In the genomic region with DNA sequence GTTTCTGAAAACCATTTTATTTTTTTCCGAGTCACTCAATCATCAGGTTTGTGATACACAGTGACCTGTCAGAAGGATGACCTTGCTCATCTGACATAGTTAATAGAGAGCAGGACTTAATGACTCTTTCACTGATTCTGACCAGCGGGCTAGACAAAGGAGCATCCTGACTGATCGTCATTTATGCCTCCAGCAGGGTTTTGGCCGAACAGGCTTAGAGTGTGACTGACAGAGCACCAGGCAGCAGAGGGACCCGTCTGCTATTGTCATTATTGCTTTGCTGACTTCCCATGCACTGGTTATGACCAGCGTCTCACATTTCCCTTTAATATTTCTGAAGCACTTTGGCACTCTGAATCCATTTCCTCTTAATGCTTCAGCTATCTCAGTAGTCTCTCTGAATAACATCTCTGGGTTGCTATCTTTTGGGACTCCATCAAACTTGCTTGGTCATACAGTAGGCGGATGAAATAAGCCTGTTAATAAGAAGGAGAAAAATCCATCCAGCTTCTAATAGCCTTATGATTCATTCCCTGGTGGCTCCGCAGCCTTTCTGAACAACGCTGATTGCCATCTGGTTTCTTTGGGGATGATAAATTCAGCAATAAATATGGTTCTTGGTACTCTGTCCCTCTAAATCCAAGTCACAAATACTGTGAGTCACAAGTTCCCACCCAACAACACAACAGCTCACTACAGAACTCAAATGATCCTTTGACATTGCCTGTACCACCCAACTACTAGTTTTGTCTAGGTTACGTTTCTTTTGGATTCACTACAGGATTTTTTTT, we compare ENCODE assay signal across 10 mouse cellular contexts.
DNase-seq lines count a peak whose midpoint lies in the region; ATAC-seq and TF ChIP-seq lines count a peak whose summit lies in the region.
"Had no signal": no experiment of that assay in that cellular context is flagged by ENCODE, and none has a peak within 500 bp of the region (broad histone marks: within the 10 kb centered on the region; RNA-seq: fewer than 3 reads in every experiment).

No protein-coding gene starts in this region.

- peak; percentile 49; the same call in 1 of the 2 replicates for ATAC-seq in hindbrain, embryonic 11.5 days (ENCODE audit: low FRiP score)
- ATAC-seq in limb, embryonic 11.5 days (ENCODE audit: insufficient number of reproducible peaks, low FRiP score, low TSS enrichment, low read depth) = no peak
- ATAC-seq in erythroblast, adult 5-6 weeks (replicated peaks; ENCODE audit: low FRiP score, poor library complexity, severe bottlenecking) = no peak

- H3K4me1 ChIP-seq in hindbrain, embryonic 11.5 days (replicated peaks; ENCODE audit: control insufficient read depth, insufficient read depth, low read length) = no peaks in the 10 kb centered on the region
- peaks cover 21% of the 10 kb centered on the region for H3K4me1 ChIP-seq in limb, embryonic 11.5 days (ENCODE audit: control insufficient read depth, insufficient read depth, low read length)
- H3K4me1 ChIP-seq in lung, adult 2 months (ENCODE audit: control insufficient read depth, insufficient read depth, low read length) = no peaks in the 10 kb centered on the region

- peak overlapping the region; percentile 19; the same call in 1 of the 2 replicates for H3K27ac ChIP-seq in hindbrain, embryonic 11.5 days (ENCODE audit: low read depth, low read length)
- 0 out of 2 replicates have a peak overlapping the region, but pooled peaks have one; percentile 43 for H3K27ac ChIP-seq in limb, embryonic 11.5 days (replicated peaks; ENCODE audit: low read depth, low read length)

- no peaks in the 10 kb centered on the region for H3K27me3 ChIP-seq in hindbrain, embryonic 11.5 days (ENCODE audit: control insufficient read depth, insufficient read depth, low read length)
- H3K27me3 ChIP-seq in limb, embryonic 11.5 days (ENCODE audit: control insufficient read depth, insufficient read depth, low read length) = no peaks in the 10 kb centered on the region
- H3K27me3 ChIP-seq: CH12.LX had no signal

- WGBS in hindbrain, embryonic 11.5 days = 52% methylated on average over 10 of the region's 10 CpGs
- WGBS in limb, embryonic 11.5 days = 56% methylated on average over 10 of the region's 10 CpGs
- WGBS in lung, adult 2 months = 57% methylated on average over 10 of the region's 10 CpGs

- no peaks in the 10 kb centered on the region for H3K36me3 ChIP-seq in hindbrain, embryonic 11.5 days (ENCODE audit: control insufficient read depth, insufficient read depth, low read length)
- H3K36me3 ChIP-seq in limb, embryonic 11.5 days (ENCODE audit: control insufficient read depth, insufficient read depth, low read length) = no peaks in the 10 kb centered on the region

- no peak for TF ChIP-seq CTCF in brain, embryonic 14.5 days (IDR thresholded peaks at IDR 0.05; ENCODE audit: borderline replicate concordance, extremely low read depth, insufficient read depth, insufficient read length)
- no peak for TF ChIP-seq CTCF in lung, adult 2 months (IDR thresholded peaks at IDR 0.05; ENCODE audit: insufficient read depth, low read length)

- peak; percentile 8 to 24 for DNase-seq in heart, postnatal 10 days
- no peak for DNase-seq in heart, postnatal 25 days (ENCODE audit: low spot score)
- peak; percentile 42 for DNase-seq in brain, embryonic 14.5 days (ENCODE audit: low read depth)
- peak; percentile 26 for DNase-seq in hindbrain, embryonic 11.5 days (ENCODE audit: low spot score)
- peak; percentile 34 for DNase-seq in limb, embryonic 11.5 days (ENCODE audit: low spot score)
- DNase-seq in lung, adult 2 months = no peak
- no peak for DNase-seq in adrenal gland, postnatal 36 days
- DNase-seq: thymus, postnatal 25 days had no signal

- intact Hi-C loops in heart, postnatal 10 days (cut with DNase I) = no loop called here
- intact Hi-C loops in heart, postnatal 25 days (cut with DNase I) = no loop called here

- no peak for TF ChIP-seq POLR2A in brain, embryonic 14.5 days (IDR thresholded peaks at IDR 0.05; ENCODE audit: borderline replicate concordance, extremely low read depth, insufficient read depth, insufficient read length, poor library complexity, severe bottlenecking)
- TF ChIP-seq POLR2A in lung, adult 2 months (IDR thresholded peaks at IDR 0.05; ENCODE audit: borderline replicate concordance, extremely low read depth, low read depth, low read length) = no peak

- no peak overlapping the region for H3K9ac ChIP-seq in hindbrain, embryonic 11.5 days (ENCODE audit: low read depth, low read length)
- H3K9ac ChIP-seq in limb, embryonic 11.5 days (ENCODE audit: low read length) = no peak overlapping the region

- H3K4me3 ChIP-seq in hindbrain, embryonic 11.5 days (ENCODE audit: low read depth, low read length) = no peak overlapping the region
- H3K4me3 ChIP-seq in limb, embryonic 11.5 days (ENCODE audit: low read depth, low read length) = no peak overlapping the region
- H3K4me3 ChIP-seq in lung, adult 2 months (replicated peaks; ENCODE audit: extremely low read depth, low read depth, low read length) = no peak overlapping the region

- no peak overlapping the region for H3K4me2 ChIP-seq in hindbrain, embryonic 11.5 days (replicated peaks; ENCODE audit: low read depth, low read length)
- H3K4me2 ChIP-seq in limb, embryonic 11.5 days (ENCODE audit: low read depth, severe bottlenecking) = no peak overlapping the region

- H3K9me3 ChIP-seq in hindbrain, embryonic 11.5 days (ENCODE audit: control insufficient read depth, low read length) = no peaks in the 10 kb centered on the region
- no peaks in the 10 kb centered on the region for H3K9me3 ChIP-seq in limb, embryonic 11.5 days (ENCODE audit: control insufficient read depth, low read length)

Comparison
In these comparisons a context has a peak if more than half of its experiments do, and no peak if none do; other contexts are left out.
1. DNase-seq: peak in heart, postnatal 10 days (2 of 2), brain, embryonic 14.5 days (single experiment), hindbrain, embryonic 11.5 days (single experiment) and limb, embryonic 11.5 days (single experiment); none in heart, postnatal 25 days (single experiment), lung, adult 2 months (single experiment) and adrenal gland, postnatal 36 days (0 of 2).